Mouse (Mus musculus) bone marrow macrophage, adult 2 months (primary cell): ENCODE measurements at regions not wholly inside any gene's neighbourhood (a gene's known extent, or its start where the extent isn't known, plus 50 kb on each side); places are given as distances from the start of the nearest gene placed in this dataset.

Experiments
- H3K27ac ChIP-seq: 2 replicates; pipeline ENCODE4 v1.5.1; 2012; ENCODE audit warnings: low read depth, low read length; ENCODE audit not compliant: insufficient read depth
- H3K4me1 ChIP-seq: 2 replicates; pipeline ENCODE4 v1.6.1; 2012; ENCODE audit warnings: low read length; ENCODE audit not compliant: control insufficient read depth, insufficient read depth
- H3K4me3 ChIP-seq: 2 replicates; pipeline ENCODE4 v1.5.1; 2012; ENCODE audit warnings: mild to moderate bottlenecking, low read length, moderate library complexity; ENCODE audit not compliant: insufficient read depth
- CTCF ChIP-seq: IDR thresholded peaks from 2 replicates; pipeline ENCODE4 v1.5.1; 2012; ENCODE audit warnings: low read depth, mild to moderate bottlenecking, low read length, moderate library complexity
- POLR2A ChIP-seq: IDR thresholded peaks from 2 replicates; pipeline ENCODE4 v1.6.1; 2012; ENCODE audit warnings: mild to moderate bottlenecking, low read depth, low read length, borderline replicate concordance

- no peak for TF ChIP-seq POLR2A
- no peak for TF ChIP-seq CTCF
- Histone ChIP-seq H3K27ac (no peak overlapping the region), H3K4me3 (no peak overlapping the region), H3K4me1 (peaks cover 44% of the 10 kb centered on the region)
Measured at GRCm38 (mm10) chr6:100479455-100479854, 191.5 kb downstream of the Shq1 start.

- Histone ChIP-seq H3K4me1 (peaks cover 31% of the 10 kb centered on the region), H3K27ac (no peak overlapping the region), H3K4me3 (no peak overlapping the region)
- TF ChIP-seq POLR2A: no peak
- no peak for TF ChIP-seq CTCF
Measured at GRCm38 (mm10) chr6:100476550-100477366, 189.5 kb upstream of the Rybp start.

GRCm38 (mm10) chr6:100475341-100475955 lies 188.2 kb upstream of the Rybp start:
- no peak for TF ChIP-seq POLR2A
- no peak for TF ChIP-seq CTCF
- Histone ChIP-seq H3K4me3 (no peak overlapping the region), H3K4me1 (peaks cover 21% of the 10 kb centered on the region), H3K27ac (no peak overlapping the region)

- no peak overlapping the region for H3K4me3 ChIP-seq
- no peak overlapping the region for H3K27ac ChIP-seq
- H3K4me1 ChIP-seq: peaks cover 11% of the 10 kb centered on the region
- TF ChIP-seq POLR2A: no peak
- no peak for TF ChIP-seq CTCF
Measured at GRCm38 (mm10) chr6:100474326-100474725, 187.0 kb upstream of the Rybp start.

DNA sequence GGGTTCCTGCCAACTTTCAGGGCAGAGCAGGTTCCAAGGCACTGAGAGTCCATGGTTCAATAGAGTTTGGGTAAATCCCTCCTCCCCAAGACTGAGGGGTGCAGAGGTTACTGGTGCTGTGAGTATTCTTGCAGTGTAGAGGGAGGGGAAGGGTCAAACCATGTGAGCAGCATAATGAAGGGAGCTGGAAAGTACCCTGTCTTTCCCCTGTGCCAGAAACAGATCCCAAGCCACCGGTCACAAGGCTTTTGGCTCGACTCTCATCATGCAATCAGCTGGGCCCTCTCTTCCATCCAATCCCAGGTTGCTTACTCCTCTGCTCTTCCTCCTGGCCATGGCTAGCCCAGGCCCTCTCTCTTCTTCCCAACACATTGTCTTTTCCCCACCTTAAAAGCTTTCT lies 182.8 kb upstream of the Rybp start:
- TF ChIP-seq CTCF (no peak), POLR2A (no peak)
- H3K4me3 ChIP-seq: no peak overlapping the region
- no peaks in the 10 kb centered on the region for H3K4me1 ChIP-seq
- no peak overlapping the region for H3K27ac ChIP-seq

GRCm38 (mm10) chr6:100462757-100463156 lies 175.5 kb upstream of the Rybp start:
- Histone ChIP-seq H3K27ac (no peak overlapping the region), H3K4me3 (no peak overlapping the region), H3K4me1 (no peaks in the 10 kb centered on the region)
- TF ChIP-seq POLR2A: no peak
- no peak for TF ChIP-seq CTCF

GRCm38 (mm10) chr6:100453401-100453800 lies 166.1 kb upstream of the Rybp start:
- Histone ChIP-seq H3K4me1 (no peaks in the 10 kb centered on the region), H3K27ac (no peak overlapping the region), H3K4me3 (no peak overlapping the region)
- no peak for TF ChIP-seq POLR2A
- TF ChIP-seq CTCF: no peak

DNA sequence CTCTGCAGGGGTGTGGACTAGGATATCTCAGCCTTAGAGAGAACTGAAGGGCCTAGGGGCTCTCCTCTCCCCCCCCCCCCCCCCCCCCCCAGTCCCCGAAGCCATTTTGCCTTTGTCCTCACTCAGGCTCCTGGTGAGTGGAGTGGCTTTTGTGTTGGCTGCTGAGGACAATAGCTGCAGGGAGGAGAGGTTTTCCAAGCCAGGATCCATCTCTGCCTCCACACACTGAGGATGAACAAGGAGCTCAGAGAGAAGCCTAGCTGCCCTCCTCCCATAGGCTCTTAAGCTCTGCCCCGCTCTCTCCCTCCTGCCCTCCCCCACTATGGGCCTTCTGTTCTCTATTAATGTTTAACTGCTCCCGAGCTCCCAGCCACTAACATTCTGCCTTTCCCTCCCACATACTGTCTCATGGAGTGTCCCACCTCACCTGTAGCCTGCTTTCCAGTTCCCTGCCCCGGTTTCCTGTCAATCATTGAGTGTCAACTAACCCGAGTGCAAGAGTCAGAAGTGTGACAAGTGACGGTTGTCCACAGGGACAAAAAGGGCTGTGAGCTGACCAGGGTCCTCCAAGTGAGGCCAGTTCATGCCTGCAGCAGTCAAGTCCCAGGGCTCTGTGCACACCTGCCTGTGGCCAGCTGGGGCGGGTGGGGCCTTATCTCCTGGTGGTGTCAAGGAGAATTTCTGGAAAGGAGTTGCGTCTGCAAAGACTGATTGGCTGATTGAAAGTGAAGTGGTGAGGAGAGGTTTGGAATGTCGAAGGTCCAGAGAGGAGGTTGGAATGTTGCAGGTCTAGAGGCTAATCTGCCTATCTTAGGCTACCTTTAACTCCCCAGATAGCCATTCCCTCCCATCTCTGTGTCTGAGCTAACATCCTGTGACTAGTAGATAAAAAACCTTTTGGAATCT lies 165.1 kb upstream of the Rybp start:
- H3K27ac ChIP-seq: no peak overlapping the region
- no peak overlapping the region for H3K4me3 ChIP-seq
- TF ChIP-seq POLR2A: no peak
- no peak for TF ChIP-seq CTCF
- no peaks in the 10 kb centered on the region for H3K4me1 ChIP-seq

DNA sequence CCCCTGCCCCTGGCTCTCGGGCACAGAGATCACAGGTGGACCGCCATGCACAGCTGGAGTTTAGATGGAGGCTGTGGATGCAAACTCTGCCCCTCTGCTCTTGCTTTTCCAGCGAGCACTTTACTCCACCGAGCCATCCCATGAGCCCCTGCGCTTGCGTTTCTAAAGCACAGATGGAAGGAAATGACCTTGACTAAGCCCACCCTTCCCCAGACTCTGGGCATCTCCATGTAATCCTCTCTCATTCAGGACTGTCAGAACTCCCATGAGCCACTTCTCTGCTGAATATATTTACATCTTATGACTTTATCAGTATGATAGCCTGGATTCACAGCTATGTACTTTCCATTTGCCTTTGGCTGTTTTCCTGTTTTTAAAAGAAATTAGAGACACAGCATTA lies 162.8 kb upstream of the Rybp start:
- TF ChIP-seq CTCF (no peak), POLR2A (no peak)
- H3K4me1 ChIP-seq: no peaks in the 10 kb centered on the region
- H3K27ac ChIP-seq: no peak overlapping the region
- no peak overlapping the region for H3K4me3 ChIP-seq
